Mouse (Mus musculus): ENCODE data around the gene Tbc1d10c. TPM values are rescaled to one million over a fixed set of nuclear protein-coding genes. Genes with fewer than 3 reads are reported as not detected.

Gene Tbc1d10c
- polyA plus RNA-seq, 1 experiment from 2014 or later, result 2.3 TPM

DNA sequence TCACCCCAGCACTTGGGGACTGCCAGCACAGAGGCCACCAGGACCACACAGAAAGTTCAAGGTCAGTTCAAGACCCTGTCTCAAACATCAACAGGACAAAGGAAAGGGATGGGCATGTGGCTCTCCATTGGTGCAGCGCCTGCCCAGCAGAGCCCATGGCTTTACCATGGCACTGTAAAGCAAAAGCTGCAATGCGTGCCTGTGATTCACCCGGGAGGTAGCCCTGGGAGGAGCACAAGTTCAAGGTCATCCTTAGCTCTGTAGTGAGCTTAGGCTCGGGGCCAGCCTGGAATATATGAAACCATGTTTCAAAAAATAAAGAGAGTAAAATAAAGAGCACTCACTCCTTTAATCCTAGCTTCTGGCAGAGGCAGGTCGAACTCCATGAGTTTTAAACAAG is 39.2 kb downstream of the Tbc1d10c start:
- no peak overlapping the region for H3K4me3 ChIP-seq (ENCODE audit: low read depth, low read length)
- H3K9ac ChIP-seq (ENCODE audit: low read length), result no peak overlapping the region
- no peaks in the 10 kb centered on the region for H3K4me1 ChIP-seq (replicated peaks; ENCODE audit: control insufficient read depth, insufficient read depth)
- peaks cover 14% of the 10 kb centered on the region; the same call in 1 of the 2 replicates for H3K36me3 ChIP-seq (ENCODE audit: control insufficient read depth, insufficient read depth, low read length)
- TF ChIP-seq CTCF (IDR thresholded peaks at IDR 0.05; ENCODE audit: low read depth), result no peak
- no peak for TF ChIP-seq EP300 (optimal IDR thresholded peaks at IDR 0.05)
- no peak overlapping the region for H3K4me2 ChIP-seq (replicated peaks; ENCODE audit: low read depth)
- WGBS, result 85% methylated on average over 5 of the region's 5 CpGs
- H3K9me3 ChIP-seq (ENCODE audit: control insufficient read depth, low read length), result no peaks in the 10 kb centered on the region
- DNase-seq (ENCODE audit: low spot score), result no peak
- no peaks in the 10 kb centered on the region for H3K27me3 ChIP-seq (ENCODE audit: control insufficient read depth, insufficient read depth, low read length)
- ATAC-seq (ENCODE audit: low FRiP score, low TSS enrichment), result no peak
- H3K27ac ChIP-seq (replicated peaks), result no peak overlapping the region

DNA sequence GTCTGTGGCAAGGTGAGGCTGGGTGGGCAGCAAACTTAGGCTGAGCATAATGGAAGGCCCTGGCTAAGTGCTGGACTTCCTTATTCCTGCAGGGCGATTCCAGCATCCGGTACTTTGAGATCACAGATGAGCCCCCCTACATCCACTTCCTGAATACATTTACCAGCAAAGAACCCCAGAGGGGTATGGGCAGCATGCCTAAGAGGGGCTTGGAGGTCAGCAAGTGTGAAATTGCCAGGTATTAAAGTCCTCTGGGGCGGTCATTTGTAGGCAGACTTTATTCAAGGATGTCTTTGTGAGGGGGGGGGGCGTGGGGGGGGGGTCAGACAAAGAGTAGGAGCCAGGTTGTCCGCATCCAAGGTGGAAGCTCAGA is 39.6 kb downstream of the Tbc1d10c start:
- H3K27me3 ChIP-seq (ENCODE audit: control insufficient read depth, insufficient read depth, low read length), result no peaks in the 10 kb centered on the region
- H3K36me3 ChIP-seq (ENCODE audit: control insufficient read depth, insufficient read depth, low read length), result peaks cover 14% of the 10 kb centered on the region; the same call in 1 of the 2 replicates
- H3K4me1 ChIP-seq (replicated peaks; ENCODE audit: control insufficient read depth, insufficient read depth), result no peaks in the 10 kb centered on the region
- no peak overlapping the region for H3K27ac ChIP-seq (replicated peaks)
- no peak overlapping the region for H3K9ac ChIP-seq (ENCODE audit: low read length)
- ATAC-seq (ENCODE audit: low FRiP score, low TSS enrichment) (no peak), DNase-seq (ENCODE audit: low spot score) (no peak)
- TF ChIP-seq EP300 (optimal IDR thresholded peaks at IDR 0.05), result no peak
- TF ChIP-seq CTCF (IDR thresholded peaks at IDR 0.05; ENCODE audit: low read depth), result no peak
- H3K4me3 ChIP-seq (ENCODE audit: low read depth, low read length), result no peak overlapping the region
- H3K4me2 ChIP-seq (replicated peaks; ENCODE audit: low read depth), result no peak overlapping the region
- no peaks in the 10 kb centered on the region for H3K9me3 ChIP-seq (ENCODE audit: control insufficient read depth, low read length)
- WGBS, result 74% methylated on average over 5 of the region's 5 CpGs

DNA sequence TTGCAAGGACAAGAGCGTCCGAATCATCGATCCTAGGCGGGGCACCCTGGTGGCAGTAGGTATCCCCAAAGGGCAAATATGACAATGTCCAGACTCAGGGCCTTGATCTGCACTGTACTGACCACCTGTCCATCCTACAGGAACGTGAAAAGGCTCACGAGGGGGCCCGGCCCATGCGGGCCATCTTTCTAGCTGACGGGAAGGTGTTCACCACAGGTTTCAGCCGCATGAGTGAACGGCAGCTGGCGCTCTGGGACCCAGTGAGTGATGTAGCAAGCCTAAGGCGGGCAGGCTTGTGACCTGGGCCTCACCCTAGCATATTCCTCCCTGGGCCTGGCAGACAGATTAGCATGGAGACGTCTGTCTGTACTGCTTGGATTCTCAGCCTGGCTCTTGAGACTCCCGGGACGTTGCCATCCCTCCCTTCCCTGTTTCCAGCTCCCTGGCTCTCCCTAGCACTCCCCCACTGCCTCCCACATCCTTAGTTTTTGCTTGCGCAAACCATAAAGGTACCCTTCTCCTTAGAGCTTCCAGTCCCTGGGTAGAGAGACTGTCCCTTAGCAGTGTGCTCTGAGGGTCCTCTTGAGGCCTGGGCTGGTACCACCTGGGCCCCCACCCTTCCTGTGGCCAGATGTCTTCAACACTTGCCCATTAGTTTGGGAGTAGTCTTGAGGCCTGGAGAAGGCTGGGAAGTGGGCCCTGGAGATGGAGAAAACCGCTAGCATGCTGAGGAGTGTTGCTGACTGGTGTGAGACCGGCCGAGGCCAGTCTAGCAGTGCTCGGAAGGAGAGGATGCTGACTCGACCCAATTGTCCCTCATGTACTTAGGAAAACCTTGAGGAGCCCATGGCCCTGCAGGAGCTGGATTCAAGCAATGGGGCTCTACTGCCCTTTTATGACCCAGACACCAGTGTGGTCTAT is 40.3 kb downstream of the Tbc1d10c start:
- no peak overlapping the region for H3K4me2 ChIP-seq (replicated peaks; ENCODE audit: low read depth)

DNA sequence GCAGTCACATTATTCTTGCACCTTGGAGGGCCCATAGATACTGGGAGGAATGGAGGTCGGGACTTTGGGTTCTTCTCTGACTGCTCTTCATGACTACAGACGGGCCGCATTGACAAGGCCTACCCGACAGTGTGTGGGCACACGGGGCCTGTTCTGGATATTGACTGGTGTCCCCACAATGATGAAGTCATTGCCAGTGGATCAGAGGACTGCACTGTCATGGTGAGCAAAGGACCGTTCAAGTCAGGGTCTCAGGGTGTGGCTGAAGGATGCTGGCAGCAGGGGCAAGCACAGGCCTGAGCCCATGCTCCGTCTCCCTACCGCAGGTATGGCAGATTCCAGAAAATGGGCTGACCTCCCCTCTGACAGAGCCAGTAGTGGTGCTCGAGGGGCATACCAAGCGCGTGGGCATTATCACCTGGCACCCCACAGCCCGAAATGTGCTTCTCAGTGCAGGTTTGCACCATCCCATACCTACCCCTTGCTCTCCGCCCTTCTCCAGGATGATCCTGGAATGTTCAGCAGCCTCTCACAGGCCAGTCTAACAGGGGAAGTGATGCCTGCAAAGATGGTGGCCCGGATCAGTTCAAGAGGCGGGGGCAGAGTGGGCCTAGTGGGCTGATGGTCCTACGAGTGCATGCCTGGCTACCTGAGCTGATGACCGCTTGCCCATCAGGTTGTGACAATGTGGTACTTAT is 41.2 kb downstream of the Tbc1d10c start:
- Histone ChIP-seq H3K36me3 (ENCODE audit: control insufficient read depth, insufficient read depth, low read length) (peaks cover 11% of the 10 kb centered on the region; the same call in 1 of the 2 replicates), H3K27ac (replicated peaks) (no peak overlapping the region), H3K4me1 (replicated peaks; ENCODE audit: control insufficient read depth, insufficient read depth) (no peaks in the 10 kb centered on the region), H3K4me3 (ENCODE audit: low read depth, low read length) (peak overlapping the region; percentile 91; the same call in 1 of the 2 replicates), H3K9ac (ENCODE audit: low read length) (no peak overlapping the region), H3K9me3 (ENCODE audit: control insufficient read depth, low read length) (no peaks in the 10 kb centered on the region), H3K27me3 (ENCODE audit: control insufficient read depth, insufficient read depth, low read length) (no peaks in the 10 kb centered on the region), H3K4me2 (replicated peaks; ENCODE audit: low read depth) (peak overlapping the region; percentile 69)
- ATAC-seq (ENCODE audit: low FRiP score, low TSS enrichment), result no peak; the same call in 1 of the 2 replicates
- no peak for TF ChIP-seq EP300 (optimal IDR thresholded peaks at IDR 0.05)
- TF ChIP-seq CTCF (IDR thresholded peaks at IDR 0.05; ENCODE audit: low read depth), result no peak
- WGBS, result 91% methylated on average over 17 of the region's 17 CpGs
- no peak for DNase-seq (ENCODE audit: low spot score)

More for the DNA sequence above, 40.3 kb downstream of the Tbc1d10c start:
- DNase-seq (ENCODE audit: low spot score) (no peak), ATAC-seq (ENCODE audit: low FRiP score, low TSS enrichment) (no peak)
- no peaks in the 10 kb centered on the region for H3K27me3 ChIP-seq (ENCODE audit: control insufficient read depth, insufficient read depth, low read length)
- no peak overlapping the region for H3K9ac ChIP-seq (ENCODE audit: low read length)
- no peaks in the 10 kb centered on the region for H3K4me1 ChIP-seq (replicated peaks; ENCODE audit: control insufficient read depth, insufficient read depth)
- no peak overlapping the region for H3K27ac ChIP-seq (replicated peaks)
- H3K4me3 ChIP-seq (ENCODE audit: low read depth, low read length), result no peak overlapping the region
- H3K36me3 ChIP-seq (ENCODE audit: control insufficient read depth, insufficient read depth, low read length), result peaks cover 12% of the 10 kb centered on the region; the same call in 1 of the 2 replicates
- TF ChIP-seq CTCF (IDR thresholded peaks at IDR 0.05; ENCODE audit: low read depth), result no peak
- no peak for TF ChIP-seq EP300 (optimal IDR thresholded peaks at IDR 0.05)
- 89% methylated on average over 22 of the region's 22 CpGs for WGBS
- H3K9me3 ChIP-seq (ENCODE audit: control insufficient read depth, low read length), result no peaks in the 10 kb centered on the region

DNA sequence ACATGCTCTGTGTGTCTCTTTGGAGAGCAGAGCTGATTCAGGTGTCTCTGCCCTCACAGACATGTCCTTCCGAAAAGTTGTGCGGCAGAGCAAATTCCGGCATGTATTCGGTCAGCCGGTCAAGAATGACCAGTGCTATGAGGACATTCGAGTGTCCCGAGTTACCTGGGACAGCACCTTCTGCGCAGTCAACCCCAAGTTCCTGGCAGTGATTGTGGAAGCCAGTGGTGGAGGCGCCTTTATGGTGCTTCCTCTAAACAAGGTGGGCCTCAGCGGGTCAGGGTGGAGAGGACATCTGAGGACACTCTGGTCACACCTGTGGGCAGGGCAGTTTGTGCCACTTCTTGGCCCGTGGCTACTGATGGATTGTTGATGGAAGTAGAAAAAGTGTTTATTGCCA is 41.8 kb downstream of the Tbc1d10c start:
- Histone ChIP-seq H3K4me2 (replicated peaks; ENCODE audit: low read depth) (peak overlapping the region; percentile 69), H3K27me3 (ENCODE audit: control insufficient read depth, insufficient read depth, low read length) (no peaks in the 10 kb centered on the region), H3K4me3 (ENCODE audit: low read depth, low read length) (peak overlapping the region; percentile 91), H3K27ac (replicated peaks) (peak overlapping the region; percentile 89; the same call in 1 of the 2 replicates), H3K9me3 (ENCODE audit: control insufficient read depth, low read length) (no peaks in the 10 kb centered on the region), H3K36me3 (ENCODE audit: control insufficient read depth, insufficient read depth, low read length) (peaks cover 11% of the 10 kb centered on the region; the same call in 1 of the 2 replicates), H3K4me1 (replicated peaks; ENCODE audit: control insufficient read depth, insufficient read depth) (no peaks in the 10 kb centered on the region), H3K9ac (ENCODE audit: low read length) (peak overlapping the region; percentile 95)
- ATAC-seq (ENCODE audit: low FRiP score, low TSS enrichment) (peak; percentile 6; the same call in 1 of the 2 replicates), DNase-seq (ENCODE audit: low spot score) (peak; percentile 39)
- WGBS, result 75% methylated on average over 11 of the region's 11 CpGs
- TF ChIP-seq EP300 (optimal IDR thresholded peaks at IDR 0.05), result no peak
- TF ChIP-seq CTCF (IDR thresholded peaks at IDR 0.05; ENCODE audit: low read depth), result no peak
